Mouse (Mus musculus) heart, embryonic 13.5 days (tissue): ENCODE measurements around the gene Gm47995. TPM values are rescaled to one million over a fixed set of nuclear protein-coding genes. Genes with fewer than 3 reads are reported as not detected.
A peak's percentile ranks its signal among the peaks of the same experiment; 100 is the strongest.
"Not testable (repeated sequence)": the region's sequence is repeated elsewhere in the genome, so short reads cannot be mapped to it uniquely, and the experiment has no call there.

ENCODE experiments used
- ATAC-seq: fragments of 200-750 bp; cut with Nextera tagmentation; 2 replicates; pipeline ENCODE4 v1.8.0; 2017; ENCODE audit warnings: moderate TSS enrichment; ENCODE audit not compliant: insufficient number of reproducible peaks, low FRiP score, low TSS enrichment; ENCODE audit errors: extremely low read depth
- H3K27ac ChIP-seq: fragments of 300-500 bp; sonication (generic); replicated peaks from 2 replicates; pipeline ENCODE4 v1.5.1; 2015; ENCODE audit warnings: moderate library complexity, mild to moderate bottlenecking, inconsistent platforms
- H3K27me3 ChIP-seq: fragments of 300-500 bp; sonication (generic); replicated peaks from 2 replicates; pipeline ENCODE4 v1.6.1; 2015; ENCODE audit warnings: mild to moderate bottlenecking, inconsistent platforms
- H3K36me3 ChIP-seq: fragments of 300-500 bp; sonication (generic); 2 replicates; pipeline ENCODE4 v1.6.1; 2015; ENCODE audit warnings: mild to moderate bottlenecking, inconsistent platforms
- H3K4me1 ChIP-seq: fragments of 300-500 bp; sonication (generic); 2 replicates; pipeline ENCODE4 v1.6.1; 2015; ENCODE audit warnings: inconsistent platforms
- H3K4me2 ChIP-seq: fragments of 300-500 bp; sonication (generic); 2 replicates; pipeline ENCODE4 v1.6.1; 2015; ENCODE audit warnings: inconsistent platforms, mild to moderate bottlenecking, moderate library complexity
- H3K4me3 ChIP-seq: fragments of 300-500 bp; sonication (generic); 2 replicates; pipeline ENCODE4 v1.5.1; 2015; ENCODE audit warnings: moderate library complexity, mild to moderate bottlenecking, inconsistent platforms
- H3K9ac ChIP-seq: fragments of 300-500 bp; sonication (generic); 2 replicates; pipeline ENCODE4 v1.6.1; 2015; ENCODE audit warnings: inconsistent platforms, mild to moderate bottlenecking, moderate library complexity
- H3K9me3 ChIP-seq: fragments of 300-500 bp; sonication (generic); 2 replicates; pipeline ENCODE4 v1.6.1; 2016; ENCODE audit warnings: inconsistent platforms
- WGBS: fragments of 180-500 bp; shearing (Covaris S2); methylation state at CpG from one replicate; pipeline ENCODE4 v1.1.7; 2015; ENCODE audit warnings: mixed read lengths; 5-methylcytosine and 5-hydroxymethylcytosine counted together
- polyA plus RNA-seq: library from polyadenylated mRNA; unstranded; fragments of >200 nt; fragmentation: Nextera tagmentation; extraction: Ambion mirVana; gene quantifications from 2 replicates; pipeline ENCODE4 v1.2.1, GENCODE M21; 2015

Gm47995 gene
- not detected in 2 replicates for polyA plus RNA-seq

- H3K9me3 ChIP-seq, H3K4me2 ChIP-seq, H3K4me3 ChIP-seq, H3K9ac ChIP-seq, ATAC-seq, H3K27ac ChIP-seq, H3K4me1 ChIP-seq, H3K36me3 ChIP-seq, H3K27me3 ChIP-seq: not testable (repeated sequence)
- 59% methylated on average over 2 of the region's 4 CpGs for WGBS
These were observed at the start of gene Gm47995 for GRCm38 (mm10) chr1:151198120-151198519. Gm47995 (plus strand) TSS chr1:151198448.

GRCm38 (mm10) chr1:151150211-151150610, 48.0 kb upstream of the Gm47995 start:
- no peaks in the 10 kb centered on the region for H3K9me3 ChIP-seq
- H3K9ac ChIP-seq = no peak overlapping the region
- H3K36me3 ChIP-seq = no peaks in the 10 kb centered on the region
- no peak overlapping the region for H3K27ac ChIP-seq
- H3K4me3 ChIP-seq = no peak overlapping the region
- no peak for ATAC-seq
- H3K4me1 ChIP-seq = peaks cover 31% of the 10 kb centered on the region
- 89% methylated on average over 7 of the region's 7 CpGs for WGBS
- H3K4me2 ChIP-seq = no peak overlapping the region
- H3K27me3 ChIP-seq = no peaks in the 10 kb centered on the region

GRCm38 (mm10) chr1:151151089-151151488, 47.2 kb upstream of the Gm47995 start:
- Histone ChIP-seq H3K4me2 (no peak overlapping the region), H3K36me3 (no peaks in the 10 kb centered on the region), H3K27me3 (no peaks in the 10 kb centered on the region), H3K9me3 (no peaks in the 10 kb centered on the region), H3K27ac (no peak overlapping the region), H3K4me1 (peaks cover 30% of the 10 kb centered on the region), H3K9ac (no peak overlapping the region), H3K4me3 (no peak overlapping the region)
- WGBS = 69% methylated on average over 2 of the region's 2 CpGs
- no peak for ATAC-seq

- Histone ChIP-seq H3K27ac (peak overlapping the region; percentile 55), H3K9ac (no peak overlapping the region; the same call in 1 of the 2 replicates), H3K4me1 (peaks cover 49% of the 10 kb centered on the region), H3K4me2 (no peak overlapping the region), H3K4me3 (no peak overlapping the region), H3K36me3 (no peaks in the 10 kb centered on the region), H3K9me3 (no peaks in the 10 kb centered on the region), H3K27me3 (no peaks in the 10 kb centered on the region)
- ATAC-seq = no peak
- WGBS = 29% methylated on average over 6 of the region's 6 CpGs
These were observed 45.1 kb upstream of the Gm47995 start for GRCm38 (mm10) chr1:151153056-151153652.

GRCm38 (mm10) chr1:151154131-151154530, 44.1 kb upstream of the Gm47995 start:
- H3K9ac ChIP-seq, H3K4me3 ChIP-seq, H3K27me3 ChIP-seq, ATAC-seq, H3K36me3 ChIP-seq, H3K9me3 ChIP-seq, H3K4me2 ChIP-seq: not testable (repeated sequence)
- Histone ChIP-seq H3K27ac (0 out of 2 replicates have a peak overlapping the region, but pooled peaks have one; percentile 55), H3K4me1 (peaks cover 49% of the 10 kb centered on the region)
- WGBS = 81% methylated on average over 9 of the region's 9 CpGs

- ATAC-seq = no peak
These were observed 42.1 kb upstream of the Gm47995 start for GRCm38 (mm10) chr1:151156129-151156528.

GRCm38 (mm10) chr1:151156777-151157632, 41.2 kb upstream of the Gm47995 start:
- Histone ChIP-seq H3K27ac (peak overlapping the region; percentile 24; the same call in 1 of the 2 replicates), H3K36me3 (no peaks in the 10 kb centered on the region), H3K9me3 (no peaks in the 10 kb centered on the region), H3K27me3 (no peaks in the 10 kb centered on the region), H3K4me1 (peaks cover 39% of the 10 kb centered on the region), H3K9ac (0 out of 2 replicates have a peak overlapping the region, but pooled peaks have one; percentile 12), H3K4me3 (no peak overlapping the region), H3K4me2 (peak overlapping the region; percentile 13; the same call in 1 of the 2 replicates)
- WGBS = 27% methylated on average over 7 of the region's 7 CpGs
- no peak; the same call in 1 of the 2 replicates for ATAC-seq

More at GRCm38 (mm10) chr1:151156129-151156528, 42.1 kb upstream of the Gm47995 start:
- H3K4me3 ChIP-seq = no peak overlapping the region
- H3K27ac ChIP-seq = 0 out of 2 replicates have a peak overlapping the region, but pooled peaks have one; percentile 24
- WGBS = 80% methylated on average over 3 of the region's 3 CpGs
- no peaks in the 10 kb centered on the region for H3K36me3 ChIP-seq
- no peaks in the 10 kb centered on the region for H3K27me3 ChIP-seq
- H3K4me2 ChIP-seq = no peak overlapping the region
- no peaks in the 10 kb centered on the region for H3K9me3 ChIP-seq
- peaks cover 46% of the 10 kb centered on the region for H3K4me1 ChIP-seq
- no peak overlapping the region for H3K9ac ChIP-seq

- peaks cover 27% of the 10 kb centered on the region for H3K4me1 ChIP-seq
- no peak overlapping the region for H3K9ac ChIP-seq
- H3K36me3 ChIP-seq = no peaks in the 10 kb centered on the region
- no peaks in the 10 kb centered on the region for H3K27me3 ChIP-seq
- no peak overlapping the region for H3K27ac ChIP-seq
- H3K4me2 ChIP-seq = no peak overlapping the region
- WGBS = 77% methylated on average over 9 of the region's 9 CpGs
- no peaks in the 10 kb centered on the region for H3K9me3 ChIP-seq
- no peak overlapping the region for H3K4me3 ChIP-seq
- no peak for ATAC-seq
These were observed 40.0 kb upstream of the Gm47995 start for GRCm38 (mm10) chr1:151157963-151158856.

GRCm38 (mm10) chr1:151158857-151159510, 39.3 kb upstream of the Gm47995 start:
- H3K4me2 ChIP-seq = no peak overlapping the region
- H3K9ac ChIP-seq = no peak overlapping the region
- H3K4me3 ChIP-seq = no peak overlapping the region
- no peaks in the 10 kb centered on the region for H3K36me3 ChIP-seq
- H3K4me1 ChIP-seq = peaks cover 22% of the 10 kb centered on the region
- 93% methylated on average over 2 of the region's 2 CpGs for WGBS
- no peaks in the 10 kb centered on the region for H3K27me3 ChIP-seq
- no peaks in the 10 kb centered on the region for H3K9me3 ChIP-seq
- H3K27ac ChIP-seq = no peak overlapping the region
- ATAC-seq = no peak

GRCm38 (mm10) chr1:151166031-151166430, 32.2 kb upstream of the Gm47995 start:
- no peak for ATAC-seq
- Histone ChIP-seq H3K27ac (no peak overlapping the region), H3K4me3 (no peak overlapping the region), H3K4me1 (peaks cover 9% of the 10 kb centered on the region), H3K9me3 (no peaks in the 10 kb centered on the region), H3K4me2 (no peak overlapping the region), H3K27me3 (no peaks in the 10 kb centered on the region), H3K9ac (no peak overlapping the region), H3K36me3 (no peaks in the 10 kb centered on the region)
- WGBS = 44% methylated on average over 8 of the region's 8 CpGs
